Mouse (Mus musculus): ENCODE results near the gene Adamtsl3.

The Adamtsl3 gene

GRCm38 (mm10) chr7:82533188-82533587, 197.7 kb downstream of the Adamtsl3 start:
- DNase-seq = no peak

DNA sequence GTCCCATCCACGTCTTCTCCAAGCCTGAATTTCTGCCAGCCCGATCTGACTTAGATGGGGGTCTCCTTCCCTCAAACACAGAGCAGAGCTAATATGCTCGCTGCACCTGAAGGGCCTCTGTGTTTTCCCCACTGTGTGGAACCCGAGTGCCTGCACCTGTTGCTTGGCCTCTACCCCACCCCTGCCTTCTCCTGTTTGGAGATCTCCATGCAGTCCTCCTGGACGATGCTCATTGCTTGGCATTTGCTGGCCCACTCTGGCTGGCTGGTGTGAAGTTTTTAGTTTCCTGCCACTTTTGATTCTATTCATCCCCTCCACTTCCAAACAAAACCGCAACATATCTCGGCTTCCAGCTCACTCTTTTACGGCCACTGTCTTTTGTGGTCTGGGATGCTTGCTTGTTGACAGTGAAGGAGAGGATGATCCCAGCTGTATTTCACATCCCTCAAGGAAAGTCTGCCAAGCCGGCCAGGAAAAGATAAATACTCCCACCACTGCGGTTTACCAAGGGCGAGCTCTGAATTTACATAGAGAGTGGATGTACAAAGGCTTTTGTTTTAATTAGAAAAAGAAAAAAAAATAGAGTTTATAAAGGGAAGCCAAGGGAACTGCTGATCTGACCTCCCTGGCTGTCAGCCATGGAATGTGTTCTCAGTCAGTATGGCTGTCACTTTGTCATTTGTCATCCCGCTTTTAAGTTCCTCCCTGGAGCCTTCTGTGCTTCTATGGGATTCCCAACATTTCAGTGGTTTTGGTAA, 198.4 kb downstream of the Adamtsl3 start:
- peak; percentile 13 for DNase-seq

- peak; percentile 42 for DNase-seq
Measured at GRCm38 (mm10) chr7:82544390-82544919, 209.0 kb downstream of the Adamtsl3 start.

DNA sequence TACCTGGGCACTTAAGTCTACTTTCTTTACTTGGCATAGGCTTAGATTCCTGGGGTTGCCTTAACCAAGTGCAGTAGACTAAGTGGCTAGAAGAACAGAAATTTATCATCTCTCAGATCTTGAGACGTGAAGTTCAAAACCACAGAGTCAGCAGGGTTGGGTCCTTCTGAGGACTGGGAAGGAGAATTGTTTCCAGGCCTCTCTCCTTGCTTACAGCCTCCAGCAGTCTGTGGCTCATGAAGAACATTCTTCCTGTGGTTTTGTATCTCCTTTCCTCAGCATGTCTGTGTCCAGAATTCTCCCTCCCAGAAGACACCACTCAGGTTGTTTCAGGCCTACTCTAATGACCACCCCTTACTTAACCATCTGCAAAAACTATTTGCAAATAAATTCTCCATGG, 216.5 kb downstream of the Adamtsl3 start:
- DNase-seq = no peak

DNA sequence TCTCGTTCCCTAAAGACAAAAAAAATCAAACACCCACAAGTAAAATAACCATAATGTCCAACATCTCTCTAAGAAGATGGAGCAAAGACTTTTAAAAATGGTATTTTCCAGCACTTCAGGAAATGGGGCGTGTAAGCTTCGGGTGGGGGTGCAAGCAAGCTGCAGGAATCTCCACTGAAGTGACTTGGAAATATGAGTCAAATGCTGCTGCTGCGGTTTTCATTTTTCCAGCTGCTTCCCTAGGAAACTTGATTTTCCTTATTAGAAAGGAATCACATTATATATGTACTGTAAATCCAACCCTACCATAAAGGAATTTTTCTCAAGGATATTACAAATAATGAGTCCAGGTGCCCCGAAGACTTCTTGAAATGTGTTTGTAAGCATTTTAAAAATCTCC, 220.3 kb downstream of the Adamtsl3 start:
- no peak for DNase-seq

- DNase-seq = no peak
Measured at GRCm38 (mm10) chr7:82556417-82556816, 220.9 kb downstream of the Adamtsl3 start.

GRCm38 (mm10) chr7:82557111-82557510, 221.6 kb downstream of the Adamtsl3 start:
- DNase-seq = no peak

GRCm38 (mm10) chr7:82566688-82567087, 231.2 kb downstream of the Adamtsl3 start:
- DNase-seq = no peak

DNA sequence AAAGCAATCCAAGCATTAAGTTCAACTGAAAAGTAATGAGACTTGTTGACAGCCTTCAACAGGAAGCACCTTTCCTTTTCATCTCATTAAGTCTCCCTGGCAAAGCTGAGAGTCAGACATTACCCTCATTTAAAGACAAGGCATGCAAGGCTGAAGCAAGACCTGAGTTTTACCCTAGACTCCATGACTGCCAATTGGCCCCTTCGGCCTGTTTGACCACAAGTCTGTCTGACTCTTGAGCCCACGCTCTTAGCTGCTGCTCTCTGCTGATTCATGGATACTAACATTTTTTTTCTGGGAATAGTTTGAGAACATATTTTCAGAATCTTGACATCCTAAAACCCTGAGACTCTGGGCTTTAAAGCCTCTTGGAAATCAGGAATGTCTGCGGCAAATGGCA, 232.3 kb downstream of the Adamtsl3 start:
- no peak for DNase-seq

DNA sequence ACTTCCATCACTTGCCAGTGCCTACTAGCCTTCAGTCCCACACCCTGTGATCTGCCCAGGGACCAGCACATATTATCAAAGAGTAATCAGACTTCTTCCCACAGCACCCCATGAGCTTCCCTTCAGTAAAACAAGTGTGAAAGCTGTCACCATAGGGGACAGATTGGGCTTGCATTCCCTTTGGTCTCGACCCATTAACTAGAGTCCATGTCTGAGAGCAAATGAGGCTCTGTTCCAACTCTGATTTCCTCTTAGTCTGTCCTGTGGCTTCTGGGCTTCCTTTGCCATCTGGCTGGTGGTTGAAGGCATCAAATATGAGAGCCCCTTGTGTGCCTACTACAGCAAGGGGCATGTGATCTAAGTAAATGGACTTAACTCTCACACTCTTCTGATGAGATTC, 237.5 kb downstream of the Adamtsl3 start:
- no peak for DNase-seq

DNA sequence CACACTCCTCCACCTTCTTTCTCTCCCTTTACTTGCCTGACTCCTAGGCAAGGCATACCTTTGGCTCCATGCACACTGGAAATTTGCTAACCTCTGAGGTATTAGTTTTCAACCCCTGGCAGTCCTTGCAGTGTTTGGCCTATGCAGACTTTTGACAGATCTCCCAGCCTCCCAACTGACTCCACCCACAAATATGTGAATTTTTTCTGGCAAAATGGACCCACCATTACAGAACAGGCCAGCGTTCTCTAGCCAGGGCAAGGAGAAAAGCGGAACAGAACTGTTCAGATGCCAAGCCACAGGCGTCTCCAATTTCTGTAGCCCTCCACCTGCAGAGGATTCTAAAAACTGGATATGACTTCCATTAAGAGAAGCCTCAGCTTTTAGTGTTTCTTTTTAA, 244.5 kb downstream of the Adamtsl3 start:
- no peak for DNase-seq

- no peak for DNase-seq
Measured at GRCm38 (mm10) chr7:82581802-82582201, 246.3 kb downstream of the Adamtsl3 start.

- DNase-seq = no peak
Measured at GRCm38 (mm10) chr7:82582534-82582933, 247.0 kb downstream of the Adamtsl3 start.

DNA sequence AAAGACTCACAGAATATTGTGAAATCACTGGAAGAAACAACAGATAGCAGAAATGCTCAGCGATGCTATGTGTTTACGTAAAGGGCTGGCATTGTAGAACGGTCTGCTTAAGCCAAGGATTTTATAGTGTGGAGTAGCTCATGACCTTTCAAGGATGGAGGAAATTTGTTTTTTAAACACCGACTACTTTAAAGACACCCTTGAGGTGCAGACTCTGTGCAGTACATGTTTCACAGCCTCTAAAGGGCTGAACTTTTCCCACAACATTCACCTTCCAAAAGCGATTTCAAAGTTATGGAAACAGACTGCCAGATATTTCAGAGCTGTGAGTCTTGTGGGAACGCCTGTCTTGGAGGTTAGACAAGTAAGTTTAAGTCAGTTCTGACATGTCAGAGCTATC, 255.4 kb downstream of the Adamtsl3 start:
- no peak for DNase-seq

DNA sequence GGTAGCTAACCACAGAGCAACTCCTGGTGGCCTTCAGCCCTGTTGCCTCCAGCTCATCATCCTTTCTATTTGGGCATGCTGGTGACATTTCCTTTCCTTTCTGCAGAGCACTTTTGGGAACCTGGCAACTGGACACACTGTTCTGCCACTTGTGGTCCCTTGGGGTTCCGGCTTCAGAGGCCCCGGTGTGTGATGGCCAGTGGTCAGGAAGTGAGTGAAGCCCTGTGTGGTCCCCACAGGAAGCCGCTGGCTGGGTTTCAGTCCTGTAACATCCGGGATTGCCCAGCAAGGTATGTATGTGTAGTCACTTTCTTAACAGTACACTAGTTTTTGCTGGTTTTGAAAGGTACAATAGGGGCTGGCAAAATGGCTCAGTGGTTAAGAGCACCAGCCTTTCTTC, 266.5 kb downstream of the Adamtsl3 start:
- no peak for DNase-seq

DNA sequence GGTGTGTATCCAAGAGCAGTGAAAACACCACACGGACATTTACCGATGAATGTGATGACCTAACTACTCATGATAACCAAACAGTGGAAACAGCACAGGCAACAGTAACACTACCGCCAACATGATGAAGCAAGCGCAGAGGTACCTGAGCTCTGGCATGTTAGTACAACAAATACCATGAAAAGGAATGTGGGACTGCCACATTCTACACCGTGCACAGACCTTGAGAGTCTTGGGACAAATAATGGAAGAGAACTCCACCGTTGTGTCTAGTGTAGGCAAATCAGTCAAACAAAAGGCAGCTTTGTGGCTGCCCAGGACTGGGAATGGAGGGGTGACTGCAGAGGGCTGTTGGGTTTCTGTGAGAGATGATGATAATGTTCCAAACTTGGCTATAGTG, 269.9 kb downstream of the Adamtsl3 start:
- DNase-seq = no peak

GRCm38 (mm10) chr7:82609629-82610028, 274.1 kb downstream of the Adamtsl3 start:
- peak; percentile 26 for DNase-seq

DNA sequence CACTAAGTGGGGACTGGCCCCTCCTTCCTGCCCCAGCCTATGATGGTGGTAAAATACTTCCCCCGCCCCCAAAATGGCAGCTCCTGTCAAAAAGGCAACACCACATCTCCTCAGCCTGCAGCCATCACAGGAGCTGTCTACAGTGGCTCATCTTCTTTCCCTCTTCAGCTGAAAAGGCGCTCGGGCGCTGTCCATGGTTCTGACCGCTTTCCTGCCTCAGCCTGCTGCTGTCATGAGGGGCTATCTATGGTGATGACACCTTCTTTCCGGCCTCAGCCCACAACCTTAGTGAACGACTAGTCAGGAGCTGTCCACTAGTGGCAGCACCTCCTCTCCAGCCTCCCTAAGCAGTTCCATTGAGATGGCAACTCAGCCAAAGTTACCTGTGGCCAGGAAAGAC, 289.8 kb downstream of the Adamtsl3 start:
- DNase-seq = peak; percentile 66

DNA sequence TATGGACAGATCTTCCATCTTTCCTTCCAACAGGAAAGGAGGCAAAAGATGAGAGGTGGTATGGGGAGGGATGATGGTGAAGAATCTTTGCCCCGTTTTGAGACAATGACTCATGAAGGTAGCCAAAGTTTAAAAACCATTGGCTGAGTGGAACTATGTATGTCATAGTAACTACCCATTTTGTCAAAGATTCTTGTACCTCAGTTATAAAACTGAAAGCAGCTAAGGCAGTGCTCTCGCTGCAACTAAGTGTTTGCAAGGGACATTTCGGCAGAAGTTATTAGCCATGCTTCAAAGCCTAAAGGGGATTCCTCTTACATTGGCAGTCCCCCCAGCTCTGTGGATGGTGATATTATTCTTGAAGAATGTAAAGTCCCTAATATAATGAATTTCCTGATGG, 311.7 kb downstream of the Adamtsl3 start:
- DNase-seq = no peak

- DNase-seq = no peak
Measured at GRCm38 (mm10) chr7:82647909-82648308, 312.4 kb downstream of the Adamtsl3 start.

- DNase-seq = peak; percentile 97
Measured at GRCm38 (mm10) chr7:82648353-82649080, 313.0 kb downstream of the Adamtsl3 start, which contains the start of the genes Saxo2 and Efl1. Saxo2 (minus strand) TSS chr7:82648528. Efl1 (plus strand) TSS chr7:82648614.

GRCm38 (mm10) chr7:82649081-82649445, 313.6 kb downstream of the Adamtsl3 start:
- DNase-seq = no peak

All from embryo, embryonic 11 days (tissue).